Mouse (Mus musculus): ENCODE data around the gene Ppie. TPM values are rescaled to one million over a fixed set of nuclear protein-coding genes. Genes with fewer than 3 reads are reported as not detected.
"Not testable (repeated sequence)": the region's sequence is repeated elsewhere in the genome, so short reads cannot be mapped to it uniquely, and the experiment has no call there.

Ppie gene
- total RNA-seq (2015) (38.5 and 52.5 TPM in 2 replicates), total RNA-seq (2017) (64.9 and 74.0 TPM in 2 replicates)

DNA sequence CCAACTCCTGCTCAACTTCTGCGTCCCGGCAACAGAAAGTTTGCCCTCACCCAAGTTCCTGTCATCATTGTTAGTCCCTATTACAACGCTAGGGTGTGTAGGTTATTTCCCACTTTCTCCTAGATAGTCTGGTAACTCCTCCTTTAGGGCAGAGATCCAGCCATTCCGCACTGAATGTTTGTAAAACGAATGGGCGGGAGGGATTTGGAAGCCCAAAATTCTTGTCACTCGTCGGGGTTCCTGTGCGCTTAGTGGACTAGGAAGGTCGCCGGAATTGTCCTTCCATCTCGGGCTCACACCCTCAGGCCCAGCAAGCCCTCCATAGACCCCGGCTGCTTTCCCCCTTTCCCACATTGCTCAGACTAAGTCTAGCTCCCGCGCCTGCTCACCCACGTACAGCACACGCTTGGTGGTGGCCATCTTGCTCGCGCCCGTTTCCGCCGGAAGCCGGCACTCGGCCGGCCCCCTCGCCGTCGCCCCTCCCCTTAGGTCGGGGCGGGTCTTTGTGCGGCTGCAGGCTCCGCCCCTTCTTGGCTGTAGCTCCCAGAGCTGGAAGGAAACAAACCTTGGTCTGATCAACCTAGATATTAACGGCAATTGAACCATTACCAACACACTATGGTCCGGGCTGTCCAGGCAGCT is at the start of gene Ppie:
Gene Ppie (minus strand): TSS at position 439 of the 642 bp plus-strand sequence.
- ATAC-seq (replicated peaks; ENCODE audit: poor library complexity), result peak; percentile 97

- ATAC-seq (replicated peaks; ENCODE audit: poor library complexity), result no peak
Measured at GRCm38 (mm10) chr4:123184816-123185215, 45.1 kb upstream of the Ppie start.

GRCm38 (mm10) chr4:123183239-123184056 is 43.7 kb upstream of the Ppie start:
- ATAC-seq (replicated peaks; ENCODE audit: poor library complexity), result peak; percentile 87

- no peak for ATAC-seq (replicated peaks; ENCODE audit: poor library complexity)
Measured at GRCm38 (mm10) chr4:123182328-123183238, 42.8 kb upstream of the Ppie start, which contains the start of gene Hpcal4. Gene Hpcal4, plus strand, starts transcription at chr4:123183227.

- ATAC-seq (replicated peaks; ENCODE audit: poor library complexity), result peak; percentile 63
Measured at GRCm38 (mm10) chr4:123171811-123172210, 32.1 kb upstream of the Ppie start.

GRCm38 (mm10) chr4:123164157-123164556 is 24.4 kb upstream of the Ppie start:
- ATAC-seq (replicated peaks; ENCODE audit: poor library complexity), result no peak

DNA sequence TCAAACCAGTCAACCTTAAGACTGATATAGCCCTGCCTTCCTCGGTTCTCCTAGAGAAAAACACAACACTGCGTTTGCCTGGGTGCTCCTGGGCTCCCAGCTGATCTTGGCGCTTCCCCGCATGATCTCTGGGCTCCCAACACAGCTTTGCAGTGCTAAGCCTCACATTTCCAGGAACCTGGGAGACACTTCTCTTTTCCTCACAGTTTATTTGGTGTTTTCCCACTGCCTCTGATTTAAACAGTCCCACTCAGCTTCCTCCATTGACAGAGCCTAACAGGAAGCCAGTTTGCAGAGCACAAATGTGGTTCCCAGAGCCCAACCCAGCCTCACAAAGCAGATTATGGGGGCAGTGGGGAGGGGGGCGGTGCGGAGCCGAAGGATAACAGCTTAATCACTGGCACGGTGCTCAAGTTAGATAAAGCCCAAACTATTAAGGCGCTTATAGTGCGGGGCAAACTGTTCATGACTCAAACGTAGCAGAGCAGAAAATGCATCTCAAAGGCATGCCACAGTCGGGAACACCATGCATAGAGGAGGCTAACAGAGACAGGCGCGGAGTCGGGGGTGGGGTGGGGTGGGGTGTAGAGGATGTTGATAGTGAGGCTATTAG is 22.7 kb upstream of the Ppie start:
- ATAC-seq (replicated peaks; ENCODE audit: poor library complexity), result peak; percentile 85

DNA sequence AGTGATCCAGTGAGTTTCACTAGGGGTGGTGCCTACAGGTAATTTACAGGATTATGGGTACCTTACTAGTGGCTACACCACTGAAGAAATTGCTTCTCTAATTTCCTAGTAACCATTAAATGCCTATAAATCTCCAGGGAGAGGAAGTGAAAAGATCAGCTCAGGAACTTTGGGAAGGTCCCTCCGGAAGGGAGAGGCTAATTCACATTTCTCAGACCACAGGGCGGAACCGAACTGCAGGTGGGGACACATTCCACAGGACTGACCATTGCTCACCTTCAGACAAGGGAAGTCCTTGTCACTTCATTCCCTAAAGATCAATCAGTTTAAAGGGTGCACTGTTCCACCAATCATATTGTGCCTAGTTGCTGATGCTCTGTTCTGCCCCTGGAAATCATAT is 21.5 kb upstream of the Ppie start:
- not testable (repeated sequence) for ATAC-seq (replicated peaks; ENCODE audit: poor library complexity)

DNA sequence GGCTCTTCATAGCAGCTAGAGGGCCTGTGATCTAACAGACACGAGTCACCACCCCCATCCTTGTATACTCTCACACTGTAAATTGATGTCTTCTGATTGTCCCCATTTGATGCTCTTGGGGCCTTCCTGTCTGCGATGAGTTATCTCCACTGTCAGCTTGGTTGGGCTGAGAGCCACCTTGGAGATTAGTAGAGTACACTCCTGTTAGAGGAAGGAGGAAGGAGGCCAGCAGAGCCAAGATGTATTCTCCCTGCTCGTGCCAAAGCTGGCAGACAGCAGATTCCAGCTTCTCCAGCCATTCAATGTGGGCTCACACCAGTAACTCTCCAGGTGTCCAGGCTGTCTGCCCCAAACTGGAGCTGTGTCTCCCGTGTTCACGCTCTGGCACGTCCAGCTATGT is 20.8 kb upstream of the Ppie start:
- ATAC-seq (replicated peaks; ENCODE audit: poor library complexity), result peak; percentile 14

DNA sequence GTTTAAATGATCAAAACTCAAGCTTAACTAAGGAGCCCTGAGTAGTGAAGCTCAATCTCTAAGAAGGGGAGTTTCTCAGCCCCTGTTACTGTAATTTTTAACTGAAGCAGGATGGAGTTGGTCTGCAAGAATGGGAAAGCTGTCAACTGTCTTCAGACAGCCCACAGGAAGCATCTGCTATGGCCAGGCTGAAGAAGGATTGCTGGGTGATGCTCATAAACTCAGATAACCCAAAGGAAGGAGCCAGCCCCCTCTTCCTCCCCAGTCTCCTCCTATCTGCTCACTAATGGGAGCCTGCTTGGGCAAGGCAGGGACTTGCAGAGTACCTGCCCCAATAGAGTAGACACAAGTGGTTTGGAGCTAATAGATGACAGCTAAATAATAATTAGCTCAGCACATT is 16.1 kb upstream of the Ppie start:
- 0 out of 2 replicates have a peak, but pooled peaks have one; percentile 24 for ATAC-seq (replicated peaks; ENCODE audit: poor library complexity)

DNA sequence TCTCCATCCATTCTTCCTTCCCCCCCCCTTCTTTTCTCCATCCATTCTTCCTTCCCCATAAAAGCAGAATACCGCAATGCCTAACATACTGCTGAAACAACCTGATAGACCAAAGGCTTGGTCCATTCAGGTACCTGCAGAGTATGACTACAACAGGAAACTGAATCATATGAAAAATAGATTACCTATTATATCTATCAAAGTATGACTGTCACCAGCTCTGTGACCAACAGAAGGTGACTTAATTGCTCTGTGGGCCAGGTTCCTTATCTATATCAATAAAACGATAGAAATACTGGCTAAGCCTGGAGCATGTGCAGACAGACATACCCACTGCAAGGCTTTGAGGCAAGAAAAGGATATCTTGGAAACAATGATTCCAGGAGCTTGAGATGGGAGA is 15.7 kb upstream of the Ppie start:
- ATAC-seq (replicated peaks; ENCODE audit: poor library complexity), result no peak

DNA sequence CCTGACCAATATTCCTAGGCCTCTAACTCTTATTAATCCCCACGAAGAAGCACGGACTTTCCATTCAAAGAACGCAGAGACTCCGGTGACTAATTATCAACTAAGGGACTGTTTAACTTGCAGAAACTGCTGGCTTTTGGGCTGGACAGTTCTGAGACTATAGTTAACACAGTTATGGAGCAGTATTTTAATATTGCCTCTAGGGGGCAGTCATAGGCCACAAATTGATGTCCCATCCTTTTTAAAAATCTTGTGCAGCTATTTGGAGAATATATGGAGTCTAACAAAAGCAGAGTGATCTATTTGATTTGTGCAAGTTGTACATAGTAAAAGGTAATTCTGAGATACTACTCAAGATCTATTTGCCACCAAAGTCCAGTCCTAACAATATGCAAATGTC is 15.3 kb upstream of the Ppie start:
- ATAC-seq (replicated peaks; ENCODE audit: poor library complexity), result peak; percentile 86

DNA sequence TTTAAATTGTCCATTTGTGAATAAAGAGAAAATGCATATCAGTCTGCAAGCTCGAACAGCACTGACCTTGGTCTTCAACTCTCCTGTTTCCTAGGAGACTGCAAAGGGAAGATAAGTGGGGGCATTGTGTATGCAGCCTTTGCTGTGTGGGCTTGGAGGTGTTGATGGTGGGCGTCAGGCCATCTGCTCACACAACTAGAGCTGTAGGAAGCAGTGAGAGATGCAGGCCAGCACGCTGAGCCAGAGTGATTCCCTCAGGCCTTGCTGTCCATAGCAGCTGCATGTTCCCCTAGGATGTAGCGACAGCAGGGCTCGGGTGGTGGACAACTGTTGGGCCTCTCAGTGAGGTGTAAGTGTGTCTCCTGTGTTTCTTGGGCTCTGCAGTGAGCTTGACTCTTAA is 13.2 kb upstream of the Ppie start:
- no peak for ATAC-seq (replicated peaks; ENCODE audit: poor library complexity)

DNA sequence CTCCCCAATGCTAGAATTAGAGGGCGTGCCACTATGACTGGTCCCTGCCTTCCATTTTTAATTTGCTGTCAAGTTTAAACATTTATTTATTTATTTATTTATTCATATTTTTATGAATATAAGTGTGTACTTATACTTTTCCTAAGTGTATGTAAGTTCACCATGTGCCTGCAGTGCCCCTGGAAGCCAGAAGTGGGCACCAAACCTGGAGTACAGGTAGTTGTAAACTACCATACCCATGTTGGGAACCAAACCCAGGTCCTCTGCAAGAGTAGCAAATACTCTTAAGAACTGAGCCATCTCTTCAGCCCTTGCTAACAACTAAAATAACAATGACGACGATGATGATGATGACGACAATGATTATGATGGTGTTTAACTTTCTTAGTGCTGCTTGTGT is 12.3 kb upstream of the Ppie start:
- no peak for ATAC-seq (replicated peaks; ENCODE audit: poor library complexity)

GRCm38 (mm10) chr4:123147446-123148150 is 7.8 kb upstream of the Ppie start:
- peak; percentile 76 for ATAC-seq (replicated peaks; ENCODE audit: poor library complexity)

GRCm38 (mm10) chr4:123137551-123137950 is 2.2 kb downstream of the Ppie start:
- ATAC-seq (replicated peaks; ENCODE audit: poor library complexity), result no peak

- no peak for ATAC-seq (replicated peaks; ENCODE audit: poor library complexity)
Measured at GRCm38 (mm10) chr4:123127051-123127450, 12.7 kb downstream of the Ppie start.

- ATAC-seq (replicated peaks; ENCODE audit: poor library complexity), result no peak
Measured at GRCm38 (mm10) chr4:123126626-123127025, 13.1 kb downstream of the Ppie start.

- ATAC-seq (replicated peaks; ENCODE audit: poor library complexity), result no peak
Measured at GRCm38 (mm10) chr4:123121286-123121685, 18.5 kb downstream of the Ppie start.

DNA sequence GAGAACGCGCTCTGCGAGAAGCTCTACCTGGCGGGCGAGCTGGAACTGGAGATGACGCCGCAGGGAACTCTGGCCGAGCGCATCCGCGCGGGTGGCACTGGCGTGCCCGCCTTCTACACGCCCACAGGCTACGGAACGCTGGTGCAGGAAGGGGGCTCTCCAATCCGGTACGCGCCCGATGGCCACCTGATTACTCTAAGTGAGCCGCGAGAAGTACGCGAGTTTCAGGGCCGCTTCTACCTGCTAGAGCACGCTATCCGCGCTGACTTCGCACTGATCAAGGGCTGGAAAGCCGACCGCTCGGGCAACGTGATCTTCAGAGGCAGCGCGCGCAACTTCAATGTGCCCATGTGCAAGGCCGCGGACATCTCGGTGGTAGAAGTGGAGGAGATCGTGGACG is 23.1 kb downstream of the Ppie start:
- ATAC-seq (replicated peaks; ENCODE audit: poor library complexity), result peak; percentile 17; the same call in 1 of the 2 replicates

Data from megakaryocyte progenitor cell, adult 5-6 weeks (primary cell).